Mouse (Mus musculus): ENCODE measurements around the gene Lrrk2.

The Lrrk2 gene

DNA sequence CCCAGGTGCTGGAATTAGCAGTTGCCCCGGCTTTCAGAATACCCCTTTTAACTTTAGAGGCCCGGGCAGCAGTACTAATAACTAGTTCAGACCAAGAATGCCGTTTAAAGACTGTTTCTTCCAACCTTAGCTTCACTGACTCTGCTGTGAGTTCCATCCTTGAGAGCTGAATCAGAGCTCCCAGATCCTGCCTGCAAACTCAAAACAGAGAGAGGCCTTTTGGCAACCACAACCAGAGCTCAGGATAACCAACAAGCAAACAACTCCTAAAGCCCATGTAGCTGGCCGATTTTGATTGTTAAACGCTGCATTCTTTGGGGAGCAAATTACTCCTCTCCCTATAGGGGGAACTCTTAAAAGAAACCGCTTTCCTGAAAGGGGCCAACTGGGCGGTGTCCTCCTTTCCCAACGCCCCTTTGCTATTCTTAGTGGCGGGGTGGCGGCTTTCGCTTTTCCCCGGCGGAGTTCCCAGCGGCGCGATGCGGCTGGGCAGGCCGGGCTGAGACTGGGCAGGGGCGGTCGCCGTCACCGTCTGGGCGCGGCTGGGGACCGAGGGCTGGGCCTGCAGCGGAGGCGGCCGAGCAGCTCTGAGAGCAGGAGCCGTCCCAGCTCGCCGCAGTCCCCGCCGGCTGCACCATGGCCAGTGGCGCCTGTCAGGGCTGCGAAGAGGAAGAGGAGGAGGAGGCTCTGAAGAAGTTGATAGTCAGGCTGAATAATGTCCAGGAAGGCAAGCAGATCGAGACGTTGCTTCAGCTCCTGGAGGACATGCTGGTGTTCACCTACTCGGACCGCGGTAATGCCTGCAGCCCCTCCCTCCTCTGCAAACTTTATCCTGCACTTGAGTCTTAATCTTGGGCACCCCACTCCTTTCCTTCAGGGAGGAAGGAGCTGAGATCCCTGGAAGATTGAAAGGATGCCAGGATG lies at the start of gene Lrrk2:
Lrrk2 (plus strand) TSS at position 531 of the 924 bp plus-strand sequence.
- in situ Hi-C loops (cut with MboI; ENCODE audit: low pct_unique_long_range_greater_than_20kb in 1 of 2, low sequenced_read_pairs in 2 of 2, unreplicated experiment in 1 of 2), result no loop called here

DNA sequence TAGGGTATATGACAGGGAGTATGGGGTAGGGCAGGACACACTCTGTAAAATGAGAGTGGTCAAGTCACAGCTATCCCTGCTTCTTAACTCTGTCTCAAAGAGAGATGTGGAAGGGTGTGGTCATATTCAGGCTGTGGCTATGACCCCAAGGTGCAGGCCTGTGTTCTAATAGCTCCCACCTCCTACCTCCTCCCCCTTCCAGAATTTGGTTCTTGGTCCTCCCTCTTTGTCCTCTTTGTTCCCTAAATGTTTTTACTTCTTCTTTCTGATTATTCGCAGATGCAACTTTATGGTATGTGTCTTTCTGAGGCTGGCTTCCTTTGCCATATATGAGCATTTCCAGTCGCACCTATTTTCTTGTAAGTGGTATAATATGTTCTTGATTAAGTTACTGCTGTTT lies 48.5 kb upstream of the Lrrk2 start:
- in situ Hi-C loops (cut with MboI; ENCODE audit: low pct_unique_long_range_greater_than_20kb in 1 of 2, low sequenced_read_pairs in 2 of 2, unreplicated experiment in 1 of 2), result no loop called here

GRCm38 (mm10) chr15:91629137-91629536 lies 43.8 kb upstream of the Lrrk2 start:
- in situ Hi-C loops (cut with MboI; ENCODE audit: low pct_unique_long_range_greater_than_20kb in 1 of 2, low sequenced_read_pairs in 2 of 2, unreplicated experiment in 1 of 2), result no loop called here

DNA sequence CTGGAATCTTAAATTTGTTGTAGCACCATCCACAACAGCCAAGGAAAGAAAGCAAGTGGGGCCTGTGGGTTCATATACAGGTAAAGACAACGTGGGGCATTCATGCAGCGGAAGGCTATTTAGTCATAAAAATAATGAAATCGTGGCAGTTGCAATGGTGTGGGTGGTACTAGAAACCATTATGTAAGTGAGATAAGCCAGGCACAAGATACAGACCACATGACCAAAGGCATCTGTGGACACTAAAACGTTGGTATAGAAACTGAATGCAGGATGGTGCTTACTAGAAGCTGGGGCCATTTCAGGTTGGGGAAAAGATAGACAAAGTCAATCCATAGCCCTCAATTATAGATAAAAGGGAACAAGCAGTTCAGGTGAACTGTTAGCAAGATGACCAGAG lies 40.5 kb upstream of the Lrrk2 start:
- in situ Hi-C loops (cut with MboI; ENCODE audit: low pct_unique_long_range_greater_than_20kb in 1 of 2, low sequenced_read_pairs in 2 of 2, unreplicated experiment in 1 of 2), result no loop called here

DNA sequence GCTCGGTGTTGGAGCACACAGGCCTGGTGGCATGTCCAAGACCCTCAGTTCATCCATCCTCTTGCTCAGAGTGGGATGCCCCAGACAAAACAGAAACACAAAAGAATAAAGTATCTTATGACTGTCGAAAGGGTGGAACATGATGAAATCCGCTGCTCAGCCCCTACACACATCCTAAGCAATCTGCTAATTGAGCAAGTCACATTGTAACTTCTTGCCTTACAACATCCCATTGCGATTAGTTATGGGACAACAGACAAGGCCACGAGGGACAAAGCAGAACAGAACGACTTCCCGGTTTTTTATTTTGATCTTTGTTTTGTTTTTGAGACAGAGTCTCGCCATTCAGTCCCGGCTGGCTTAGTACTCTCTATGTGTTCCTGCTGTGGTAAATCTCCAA lies 39.9 kb upstream of the Lrrk2 start:
- in situ Hi-C loops (cut with MboI; ENCODE audit: low pct_unique_long_range_greater_than_20kb in 1 of 2, low sequenced_read_pairs in 2 of 2, unreplicated experiment in 1 of 2), result no loop called here

DNA sequence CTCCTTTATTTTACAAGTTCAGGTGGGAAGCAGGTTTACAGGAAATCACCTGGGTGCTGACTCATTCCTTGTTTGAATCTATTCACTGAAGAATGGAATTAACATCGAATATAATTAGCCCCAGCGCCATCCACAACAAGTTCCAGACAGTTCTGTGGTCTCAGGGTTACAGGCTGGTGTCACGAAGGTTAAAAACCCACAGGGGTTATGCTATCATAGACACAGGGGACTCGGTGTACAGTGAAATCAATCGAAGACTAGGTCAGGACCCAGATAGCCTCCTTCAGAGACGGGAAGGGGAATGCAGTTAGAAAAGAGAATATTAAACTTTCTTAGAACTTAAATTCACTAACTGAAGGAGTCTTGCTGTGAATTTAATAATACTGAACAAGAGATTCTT lies 39.2 kb upstream of the Lrrk2 start:
- in situ Hi-C loops (cut with MboI; ENCODE audit: low pct_unique_long_range_greater_than_20kb in 1 of 2, low sequenced_read_pairs in 2 of 2, unreplicated experiment in 1 of 2), result no loop called here

- in situ Hi-C loops (cut with MboI; ENCODE audit: low pct_unique_long_range_greater_than_20kb in 1 of 2, low sequenced_read_pairs in 2 of 2, unreplicated experiment in 1 of 2), result no loop called here
These were observed 38.7 kb upstream of the Lrrk2 start for GRCm38 (mm10) chr15:91634236-91634635.

DNA sequence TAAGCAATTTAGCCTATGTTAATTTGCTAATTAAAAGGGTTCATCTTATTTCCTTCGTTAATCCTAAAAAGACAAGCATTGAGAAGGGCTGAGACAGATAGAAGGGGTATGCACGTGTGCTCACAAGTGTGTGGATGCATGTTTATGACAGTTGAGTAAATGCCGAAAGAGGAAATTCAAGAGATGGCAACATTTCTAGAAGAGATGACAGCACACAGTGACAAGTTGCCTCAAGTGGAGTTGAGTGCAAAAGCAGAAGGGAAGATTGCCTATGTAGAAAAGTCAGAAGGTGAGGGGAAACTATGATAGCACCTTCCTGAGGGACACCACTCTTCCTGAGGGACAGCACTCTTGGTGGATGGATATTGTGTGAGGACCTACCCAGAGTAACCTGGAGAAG lies 31.3 kb upstream of the Lrrk2 start:
- in situ Hi-C loops (cut with MboI; ENCODE audit: low pct_unique_long_range_greater_than_20kb in 1 of 2, low sequenced_read_pairs in 2 of 2, unreplicated experiment in 1 of 2), result no loop called here

GRCm38 (mm10) chr15:91642682-91643306 lies 30.2 kb upstream of the Lrrk2 start:
- in situ Hi-C loops (cut with MboI; ENCODE audit: low pct_unique_long_range_greater_than_20kb in 1 of 2, low sequenced_read_pairs in 2 of 2, unreplicated experiment in 1 of 2), result no loop called here

- in situ Hi-C loops (cut with MboI; ENCODE audit: low pct_unique_long_range_greater_than_20kb in 1 of 2, low sequenced_read_pairs in 2 of 2, unreplicated experiment in 1 of 2), result no loop called here
These were observed 29.2 kb upstream of the Lrrk2 start for GRCm38 (mm10) chr15:91643632-91644348.

DNA sequence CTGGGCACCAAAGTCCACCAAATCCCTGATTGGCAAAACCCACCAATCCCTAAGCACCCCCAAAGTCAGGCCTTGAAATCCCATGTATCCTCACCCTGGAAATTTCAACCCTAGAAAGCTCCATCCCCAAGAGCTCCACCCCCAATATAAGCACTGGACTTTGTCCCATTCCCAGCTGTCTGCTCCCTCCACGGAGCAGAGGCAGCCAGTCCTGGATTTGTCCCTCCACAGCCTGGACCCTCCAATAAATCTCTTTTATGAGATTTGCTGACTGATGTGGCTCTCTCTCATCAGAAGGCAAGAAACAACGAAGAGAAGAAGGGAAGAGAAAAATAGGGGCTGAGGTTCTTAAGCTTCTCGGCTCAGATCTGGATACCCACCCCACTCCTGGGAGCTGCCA lies 22.7 kb upstream of the Lrrk2 start:
- in situ Hi-C loops (cut with MboI; ENCODE audit: low pct_unique_long_range_greater_than_20kb in 1 of 2, low sequenced_read_pairs in 2 of 2, unreplicated experiment in 1 of 2), result no loop called here

DNA sequence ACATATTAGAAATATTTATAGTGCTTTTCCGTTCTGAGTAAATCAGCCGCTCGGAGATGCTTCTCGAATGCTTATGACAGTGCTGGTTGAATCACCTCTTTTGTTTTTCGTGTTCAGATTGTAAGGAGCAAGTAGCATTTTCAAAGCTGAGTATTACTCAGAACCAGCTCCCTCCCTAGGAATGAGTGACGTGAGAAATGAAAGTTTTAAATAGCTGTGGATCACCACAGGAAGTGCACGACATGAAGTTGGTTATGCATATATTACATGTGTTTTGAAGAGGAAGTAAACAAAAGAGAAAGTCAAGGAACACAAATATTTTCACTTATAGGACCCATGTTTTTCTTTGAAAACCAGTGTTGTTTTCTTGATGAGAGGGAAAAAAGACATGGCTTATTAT lies 21.5 kb upstream of the Lrrk2 start:
- in situ Hi-C loops (cut with MboI; ENCODE audit: low pct_unique_long_range_greater_than_20kb in 1 of 2, low sequenced_read_pairs in 2 of 2, unreplicated experiment in 1 of 2), result no loop called here

DNA sequence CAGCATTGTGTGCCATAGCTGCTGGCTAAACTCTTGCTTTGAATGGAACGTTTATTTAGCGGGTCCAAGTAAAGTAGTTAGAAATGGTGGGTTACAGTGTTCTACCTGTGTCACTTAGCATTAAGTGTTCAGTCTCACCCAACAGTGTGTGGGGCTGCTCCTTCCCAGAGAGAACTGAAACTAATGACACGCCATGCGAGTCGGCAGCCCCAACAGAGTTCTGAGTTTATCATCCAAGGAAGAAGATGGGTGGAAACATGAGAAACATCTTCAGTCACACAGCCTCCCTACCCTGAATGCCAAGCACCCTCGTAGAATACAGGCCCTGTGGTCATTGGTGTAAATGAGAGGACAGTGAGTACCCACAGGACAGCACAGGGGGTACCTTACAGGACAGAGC lies 14.7 kb upstream of the Lrrk2 start:
- in situ Hi-C loops (cut with MboI; ENCODE audit: low pct_unique_long_range_greater_than_20kb in 1 of 2, low sequenced_read_pairs in 2 of 2, unreplicated experiment in 1 of 2), result no loop called here

GRCm38 (mm10) chr15:91660277-91661078 lies 12.5 kb upstream of the Lrrk2 start:
- in situ Hi-C loops (cut with MboI; ENCODE audit: low pct_unique_long_range_greater_than_20kb in 1 of 2, low sequenced_read_pairs in 2 of 2, unreplicated experiment in 1 of 2), result no loop called here

- in situ Hi-C loops (cut with MboI; ENCODE audit: low pct_unique_long_range_greater_than_20kb in 1 of 2, low sequenced_read_pairs in 2 of 2, unreplicated experiment in 1 of 2), result no loop called here
These were observed 12.0 kb upstream of the Lrrk2 start for GRCm38 (mm10) chr15:91661079-91661369.

DNA sequence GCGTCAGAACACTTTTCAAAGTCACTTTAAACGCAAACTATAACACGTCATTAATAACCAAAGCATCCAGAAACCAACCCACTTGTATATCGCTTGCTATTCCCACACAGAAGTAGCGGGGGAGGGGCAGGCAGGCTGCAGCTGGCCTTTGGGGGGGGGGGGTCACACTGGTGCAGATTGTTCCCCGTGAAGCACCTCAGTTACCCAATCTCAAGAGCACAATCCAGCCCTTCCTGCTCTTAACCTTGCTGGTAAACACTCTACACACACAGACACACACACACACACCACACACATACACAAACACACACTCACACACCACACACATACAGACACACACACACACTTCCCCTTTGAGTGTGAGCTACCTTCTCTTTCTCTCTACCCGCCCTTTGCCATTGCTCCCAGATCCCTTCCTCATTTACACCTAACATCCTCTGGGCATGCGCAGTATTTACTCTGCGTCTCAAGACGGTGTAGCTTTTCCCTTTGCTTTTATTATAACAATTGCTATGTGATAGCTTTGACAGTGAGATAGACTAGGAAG lies 8.3 kb upstream of the Lrrk2 start:
- in situ Hi-C loops (cut with MboI; ENCODE audit: low pct_unique_long_range_greater_than_20kb in 1 of 2, low sequenced_read_pairs in 2 of 2, unreplicated experiment in 1 of 2), result no loop called here

DNA sequence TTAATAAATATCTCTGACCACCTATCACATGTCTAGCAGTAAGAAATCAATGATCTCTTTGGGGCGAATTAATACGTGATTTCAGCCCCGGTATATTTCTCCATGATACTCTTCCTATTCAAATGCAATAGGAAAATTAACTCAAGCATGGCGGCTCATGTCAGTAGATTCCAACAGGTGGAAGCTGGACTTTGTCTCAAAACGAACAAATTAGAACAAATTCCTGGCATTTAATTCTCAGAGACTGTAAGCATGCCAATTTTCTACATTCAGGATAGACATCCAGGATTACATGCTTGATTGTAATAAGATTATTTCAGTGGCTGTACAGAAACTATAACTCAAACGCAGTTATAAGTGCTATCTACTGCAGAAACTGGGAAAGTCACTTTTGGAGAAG lies 7.4 kb upstream of the Lrrk2 start:
- in situ Hi-C loops (cut with MboI; ENCODE audit: low pct_unique_long_range_greater_than_20kb in 1 of 2, low sequenced_read_pairs in 2 of 2, unreplicated experiment in 1 of 2), result no loop called here

DNA sequence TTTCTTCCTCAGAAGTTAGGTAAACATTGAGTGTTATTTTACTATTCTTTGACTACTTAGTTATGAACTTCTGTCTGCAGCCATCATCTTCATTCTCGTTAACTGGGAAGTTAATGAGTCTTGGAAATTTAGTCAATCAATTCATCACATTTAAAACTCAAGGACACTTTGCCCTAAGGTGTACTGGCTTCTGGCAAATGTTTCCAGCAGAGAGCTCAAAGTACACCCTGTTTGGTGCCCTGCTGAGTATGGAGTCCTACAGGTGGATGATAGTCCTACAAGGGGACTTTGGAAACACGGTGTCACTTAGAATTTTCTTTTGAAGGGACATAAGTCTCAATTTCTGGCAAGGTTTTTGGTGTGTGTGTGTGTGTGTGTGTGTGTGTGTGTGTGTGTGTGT lies 1.8 kb upstream of the Lrrk2 start:
- in situ Hi-C loops (cut with MboI; ENCODE audit: low pct_unique_long_range_greater_than_20kb in 1 of 2, low sequenced_read_pairs in 2 of 2, unreplicated experiment in 1 of 2), result no loop called here

GRCm38 (mm10) chr15:91671987-91672386 lies 988 bp upstream of the Lrrk2 start:
- in situ Hi-C loops (cut with MboI; ENCODE audit: low pct_unique_long_range_greater_than_20kb in 1 of 2, low sequenced_read_pairs in 2 of 2, unreplicated experiment in 1 of 2), result no loop called here

All from mouse embryonic stem cell (cell line).